Mouse (Mus musculus) ES-Bruce4 (cell line): Measurements from ENCODE around the gene Fam114a1. TPM values are rescaled to one million over a fixed set of nuclear protein-coding genes. Genes with fewer than 3 reads are reported as not detected.

ENCODE experiments used
- H3K27ac ChIP-seq: 2 replicates; pipeline ENCODE4 v1.5.1; 2012; ENCODE audit warnings: low read length, inconsistent platforms; ENCODE audit not compliant: insufficient read depth
- H3K27me3 ChIP-seq: 2 replicates; pipeline ENCODE4 v1.6.1; 2012; ENCODE audit warnings: mild to moderate bottlenecking, low read length, inconsistent platforms; ENCODE audit not compliant: control insufficient read depth, poor library complexity, insufficient read depth, severe bottlenecking
- H3K36me3 ChIP-seq: 2 replicates; pipeline ENCODE4 v1.6.1; 2012; ENCODE audit warnings: inconsistent platforms, mild to moderate bottlenecking, low read length, moderate library complexity; ENCODE audit not compliant: control insufficient read depth, poor library complexity, insufficient read depth, severe bottlenecking
- H3K4me1 ChIP-seq: one replicate; pipeline ENCODE4 v1.8.1; 2011; ENCODE audit warnings: low read length; ENCODE audit not compliant: control insufficient read depth, insufficient read depth
- H3K4me3 ChIP-seq: 2 replicates; pipeline ENCODE4 v1.5.1; 2011; ENCODE audit warnings: low read depth, mild to moderate bottlenecking, low read length
- H3K9ac ChIP-seq: 2 replicates; pipeline ENCODE4 v1.6.1; 2012; ENCODE audit warnings: low read depth, mild to moderate bottlenecking, inconsistent platforms; ENCODE audit not compliant: poor library complexity, severe bottlenecking
- H3K9me3 ChIP-seq: replicated peaks from 2 replicates; pipeline ENCODE4 v1.6.1; 2012; ENCODE audit warnings: mild to moderate bottlenecking, low read length, inconsistent platforms; ENCODE audit not compliant: control insufficient read depth, poor library complexity, insufficient read depth, severe bottlenecking
- CTCF ChIP-seq: IDR thresholded peaks from one replicate; pipeline ENCODE4 v1.8.1; 2011; ENCODE audit warnings: low read depth, low read length
- EP300 ChIP-seq: IDR thresholded peaks from 2 replicates; pipeline ENCODE4 v1.6.1; 2011; ENCODE audit warnings: low read depth, low read length; ENCODE audit not compliant: insufficient read depth
- POLR2A ChIP-seq: IDR thresholded peaks from one replicate; pipeline ENCODE4 v1.8.1; 2011; ENCODE audit warnings: low read length; ENCODE audit not compliant: insufficient read depth
- polyA plus RNA-seq: library from polyadenylated mRNA; stranded (reverse); fragments of >200 nt; gene quantifications from 2 replicates; pipeline ENCODE4 v1.2.4, GENCODE M21; 2011; ENCODE audit warnings: low read depth; ENCODE audit not compliant: missing spikeins, insufficient read depth, insufficient read length

Gene Fam114a1
- polyA plus RNA-seq, 1 experiment, result 16.5 TPM

DNA sequence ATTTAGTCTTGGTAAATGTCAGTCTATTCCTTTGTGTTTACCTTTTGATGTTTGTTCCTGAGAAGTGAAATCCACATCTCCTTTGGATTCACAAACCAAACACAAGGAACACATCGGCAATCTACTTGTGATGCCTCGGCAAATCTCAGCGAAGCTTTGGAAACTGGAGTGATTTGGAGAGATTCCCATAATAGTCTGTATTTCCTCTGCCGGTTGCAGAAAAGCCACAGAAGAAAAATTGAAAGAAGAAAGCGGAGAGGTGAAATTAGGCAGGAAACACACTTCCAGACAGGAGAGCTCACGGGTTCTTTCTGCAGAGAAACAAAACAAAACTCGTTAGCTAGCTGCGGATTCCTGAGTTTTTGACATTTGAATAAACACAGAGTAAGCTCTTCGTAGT, 110.0 kb downstream of the Fam114a1 start:
- Histone ChIP-seq H3K9ac (no peak overlapping the region), H3K4me3 (no peak overlapping the region), H3K9me3 (no peaks in the 10 kb centered on the region; the same call in 1 of the 2 replicates)

DNA sequence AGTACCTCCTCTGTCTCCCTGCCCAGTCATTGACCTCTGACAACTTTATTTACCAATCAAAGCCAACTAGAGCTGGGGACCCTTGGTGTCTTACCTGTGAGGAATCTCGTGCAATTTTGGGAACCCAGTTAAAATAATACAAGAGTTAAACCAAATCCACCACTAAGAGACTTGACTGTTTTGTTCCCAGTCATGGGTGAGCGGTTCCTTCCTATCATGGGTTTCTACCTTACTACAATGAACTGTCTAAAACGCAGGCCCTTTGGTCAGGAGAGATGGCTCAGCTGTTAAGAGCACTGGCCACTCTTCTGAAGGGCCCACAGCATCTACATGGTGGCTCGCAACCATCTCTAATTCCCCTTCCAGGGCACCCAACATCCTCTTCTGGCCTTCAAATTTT, 112.0 kb downstream of the Fam114a1 start:
- Histone ChIP-seq H3K4me1 (no peaks in the 10 kb centered on the region), H3K9me3 (no peaks in the 10 kb centered on the region; the same call in 1 of the 2 replicates), H3K36me3 (no peaks in the 10 kb centered on the region), H3K27ac (no peak overlapping the region), H3K9ac (no peak overlapping the region), H3K4me3 (no peak overlapping the region), H3K27me3 (no peaks in the 10 kb centered on the region)
- TF ChIP-seq CTCF, result no peak
- no peak for TF ChIP-seq POLR2A
- TF ChIP-seq EP300, result no peak

More for the DNA sequence above, 110.0 kb downstream of the Fam114a1 start:
- no peaks in the 10 kb centered on the region for H3K4me1 ChIP-seq
- H3K27me3 ChIP-seq, result no peaks in the 10 kb centered on the region
- H3K36me3 ChIP-seq, result no peaks in the 10 kb centered on the region
- no peak for TF ChIP-seq CTCF
- no peak for TF ChIP-seq EP300
- TF ChIP-seq POLR2A, result no peak
- H3K27ac ChIP-seq, result no peak overlapping the region

DNA sequence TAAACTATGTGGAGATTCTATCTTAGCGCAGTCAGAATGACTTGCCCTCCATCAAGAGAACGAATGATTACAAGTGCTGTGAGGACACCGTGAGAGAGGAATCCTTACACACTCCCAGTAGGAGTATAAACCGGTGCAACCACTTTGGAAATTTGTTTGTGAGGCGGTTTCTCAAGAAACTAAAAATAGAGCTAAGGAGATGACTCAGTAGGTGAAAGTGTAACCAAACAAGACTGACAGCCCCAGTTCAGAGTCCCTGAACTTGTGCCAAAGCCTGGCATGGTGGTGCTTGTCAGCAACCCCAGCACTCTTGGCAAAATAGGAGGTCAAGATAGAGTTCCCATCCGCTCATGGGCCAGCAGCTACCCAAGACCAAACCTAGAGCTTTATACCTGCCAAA, 116.7 kb downstream of the Fam114a1 start:
- Histone ChIP-seq H3K9ac (no peak overlapping the region), H3K4me3 (no peak overlapping the region), H3K9me3 (no peaks in the 10 kb centered on the region), H3K27ac (no peak overlapping the region), H3K36me3 (no peaks in the 10 kb centered on the region), H3K4me1 (no peaks in the 10 kb centered on the region), H3K27me3 (no peaks in the 10 kb centered on the region)
- no peak for TF ChIP-seq EP300
- no peak for TF ChIP-seq POLR2A
- no peak for TF ChIP-seq CTCF

DNA sequence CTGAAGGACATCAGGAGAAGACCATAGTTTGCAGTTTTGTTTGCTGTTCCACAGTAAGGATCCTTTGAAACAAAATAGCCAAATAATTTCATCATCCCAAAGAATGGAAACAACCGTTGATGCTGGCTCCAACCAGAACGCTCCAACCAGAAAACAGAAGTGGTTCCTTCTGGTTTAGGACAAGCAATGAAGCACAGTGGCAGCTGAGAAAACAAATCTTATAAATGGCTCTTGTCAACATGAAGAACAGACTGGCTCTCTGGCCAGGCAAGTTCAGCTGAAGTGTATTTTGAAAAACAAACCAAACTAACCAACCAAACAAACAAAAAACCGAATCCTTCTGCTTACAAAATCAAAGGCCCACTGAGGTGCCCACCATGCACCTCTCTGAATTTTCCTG, 119.8 kb downstream of the Fam114a1 start:
- H3K4me3 ChIP-seq, result no peak overlapping the region
- no peak overlapping the region for H3K9ac ChIP-seq
- no peaks in the 10 kb centered on the region for H3K36me3 ChIP-seq
- TF ChIP-seq EP300 (no peak), CTCF (no peak), POLR2A (no peak)
- H3K27me3 ChIP-seq, result no peaks in the 10 kb centered on the region
- H3K9me3 ChIP-seq, result no peaks in the 10 kb centered on the region
- no peaks in the 10 kb centered on the region for H3K4me1 ChIP-seq
- H3K27ac ChIP-seq, result no peak overlapping the region

DNA sequence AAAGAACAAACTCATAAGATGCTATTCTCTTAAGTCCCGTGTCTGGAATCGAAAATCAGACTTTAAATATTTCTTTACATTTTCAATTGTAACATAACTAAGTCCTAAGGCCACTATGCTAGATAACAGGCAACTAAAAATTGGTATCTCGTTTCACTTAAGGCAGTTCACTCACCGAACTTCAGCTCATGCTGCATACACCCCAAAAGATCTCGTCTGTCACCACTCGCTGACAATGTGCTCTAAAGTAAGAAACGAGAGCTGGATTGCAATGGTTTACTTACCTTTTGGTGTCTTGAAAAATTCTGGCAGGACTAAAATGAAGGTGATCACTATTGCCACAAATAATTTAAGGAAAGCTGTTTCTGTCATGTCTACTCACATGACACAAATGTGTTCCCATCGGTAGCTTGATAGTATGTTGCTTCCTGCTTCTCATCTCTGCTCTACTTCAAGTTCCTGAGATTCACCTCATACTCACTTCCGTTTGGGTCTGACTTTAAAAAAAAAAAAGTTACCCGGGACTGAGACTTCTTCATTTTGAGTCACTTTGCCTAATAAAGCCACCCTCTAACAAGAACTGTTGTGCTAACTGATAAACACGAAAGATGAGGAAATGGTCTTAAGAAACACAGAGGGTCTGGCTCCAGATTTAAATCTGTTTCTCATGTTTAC, 121.5 kb downstream of the Fam114a1 start:
- H3K36me3 ChIP-seq, result no peaks in the 10 kb centered on the region
- no peak for TF ChIP-seq EP300
- no peak for TF ChIP-seq CTCF
- TF ChIP-seq POLR2A, result no peak
- H3K9ac ChIP-seq, result no peak overlapping the region
- H3K27me3 ChIP-seq, result no peaks in the 10 kb centered on the region
- no peak overlapping the region for H3K4me3 ChIP-seq
- no peaks in the 10 kb centered on the region for H3K4me1 ChIP-seq
- no peaks in the 10 kb centered on the region; the same call in 1 of the 2 replicates for H3K9me3 ChIP-seq
- H3K27ac ChIP-seq, result no peak overlapping the region

Other genes with a start within 250 kb of the Fam114a1 start
- gene Klf3, start 166.7 kb upstream of the Fam114a1 start, polyA plus RNA-seq, result 108 and 112 TPM in 2 replicates
- gene Tlr1, start 36.5 kb upstream of the Fam114a1 start, polyA plus RNA-seq, result not detected in 2 replicates
- gene Tlr6, start 10.0 kb upstream of the Fam114a1 start, polyA plus RNA-seq, result 1.0 TPM in 1 of 2 replicates, not detected in the other
- gene Tmem156, start 122.1 kb downstream of the Fam114a1 start, polyA plus RNA-seq, result not detected in 2 replicates
- 11.7 and 12.0 TPM in 2 replicates for gene Klhl5, start 137.5 kb downstream of the Fam114a1 start, polyA plus RNA-seq
- 13.8 and 13.9 TPM in 2 replicates for gene Wdr19, start 229.6 kb downstream of the Fam114a1 start, polyA plus RNA-seq